Mouse (Mus musculus): ENCODE data around the gene Olfr1368. TPM values are rescaled to one million over a fixed set of nuclear protein-coding genes. Genes with fewer than 3 reads are reported as not detected.

Gene Olfr1368
- polyA plus RNA-seq, 1 experiment = not detected

- TF ChIP-seq CTCF (IDR thresholded peaks at IDR 0.05; ENCODE audit: control insufficient read depth, insufficient read depth, insufficient read length) (no peak), MAX (IDR thresholded peaks at IDR 0.05) (no peak), MYOG (IDR thresholded peaks at IDR 0.05; ENCODE audit: control insufficient read depth, extremely low read depth, insufficient read length) (no peak), CEBPB (IDR thresholded peaks at IDR 0.05; ENCODE audit: low read depth) (no peak), FOSL1 (IDR thresholded peaks at IDR 0.05; ENCODE audit: insufficient read depth, low read length, poor library complexity, severe bottlenecking) (no peak), USF1 (IDR thresholded peaks at IDR 0.05; ENCODE audit: low read depth) (no peak), MYOD1 (IDR thresholded peaks at IDR 0.05; ENCODE audit: control insufficient read depth, insufficient read length, low read depth) (no peak)
- Histone ChIP-seq H3K79me3 (ENCODE audit: low read depth) (peaks cover 15% of the 10 kb centered on the region), H3K79me2 (ENCODE audit: control insufficient read depth, insufficient read depth) (peaks cover 18% of the 10 kb centered on the region), H3K27me3 (ENCODE audit: control insufficient read depth, insufficient read depth, insufficient read length) (no peaks in the 10 kb centered on the region), H3ac (ENCODE audit: control insufficient read depth, insufficient read length, low read depth) (no peak overlapping the region), H3K4me3 (ENCODE audit: insufficient read depth, poor library complexity, severe bottlenecking) (no peak overlapping the region), H3K36me3 (ENCODE audit: control insufficient read depth, insufficient read depth) (peaks cover 2% of the 10 kb centered on the region)
Measured at GRCm38 (mm10) chr13:21176733-21177132, 31.1 kb upstream of the Olfr1368 start.

- no peak for TF ChIP-seq MAX (IDR thresholded peaks at IDR 0.05)
- TF ChIP-seq MYOD1 (IDR thresholded peaks at IDR 0.05; ENCODE audit: control insufficient read depth, insufficient read length, low read depth) = peak; percentile 62
- peak overlapping the region; percentile 54 for H3ac ChIP-seq (ENCODE audit: control insufficient read depth, insufficient read length, low read depth)
- H3K79me3 ChIP-seq (ENCODE audit: low read depth) = no peaks in the 10 kb centered on the region
- no peaks in the 10 kb centered on the region for H3K27me3 ChIP-seq (ENCODE audit: control insufficient read depth, insufficient read depth, insufficient read length)
- H3K79me2 ChIP-seq (ENCODE audit: control insufficient read depth, insufficient read depth) = no peaks in the 10 kb centered on the region
- no peaks in the 10 kb centered on the region for H3K36me3 ChIP-seq (ENCODE audit: control insufficient read depth, insufficient read depth)
- peak overlapping the region; percentile 7 for H3K4me3 ChIP-seq (ENCODE audit: insufficient read depth, poor library complexity, severe bottlenecking)
Measured at GRCm38 (mm10) chr13:21173072-21173471, 27.4 kb upstream of the Olfr1368 start.

GRCm38 (mm10) chr13:21172241-21173027 lies 26.8 kb upstream of the Olfr1368 start:
- no peaks in the 10 kb centered on the region for H3K27me3 ChIP-seq (ENCODE audit: control insufficient read depth, insufficient read depth, insufficient read length)

GRCm38 (mm10) chr13:21171600-21172150 lies 26.0 kb upstream of the Olfr1368 start:
- Histone ChIP-seq H3ac (ENCODE audit: control insufficient read depth, insufficient read length, low read depth) (peak overlapping the region; percentile 33), H3K4me3 (ENCODE audit: insufficient read depth, poor library complexity, severe bottlenecking) (peak overlapping the region; percentile 39), H3K79me2 (ENCODE audit: control insufficient read depth, insufficient read depth) (no peaks in the 10 kb centered on the region), H3K36me3 (ENCODE audit: control insufficient read depth, insufficient read depth) (no peaks in the 10 kb centered on the region), H3K27me3 (ENCODE audit: control insufficient read depth, insufficient read depth, insufficient read length) (no peaks in the 10 kb centered on the region), H3K79me3 (ENCODE audit: low read depth) (no peaks in the 10 kb centered on the region)
- TF ChIP-seq MAX (IDR thresholded peaks at IDR 0.05) (peak; percentile 90), USF1 (IDR thresholded peaks at IDR 0.05; ENCODE audit: low read depth) (peak; percentile 97), CTCF (IDR thresholded peaks at IDR 0.05; ENCODE audit: control insufficient read depth, insufficient read depth, insufficient read length) (no peak)

More at GRCm38 (mm10) chr13:21172241-21173027, 26.8 kb upstream of the Olfr1368 start:
- Histone ChIP-seq H3ac (ENCODE audit: control insufficient read depth, insufficient read length, low read depth) (no peak overlapping the region), H3K79me2 (ENCODE audit: control insufficient read depth, insufficient read depth) (no peaks in the 10 kb centered on the region), H3K4me3 (ENCODE audit: insufficient read depth, poor library complexity, severe bottlenecking) (peak overlapping the region; percentile 7), H3K79me3 (ENCODE audit: low read depth) (no peaks in the 10 kb centered on the region), H3K36me3 (ENCODE audit: control insufficient read depth, insufficient read depth) (no peaks in the 10 kb centered on the region)
- TF ChIP-seq USF1 (IDR thresholded peaks at IDR 0.05; ENCODE audit: low read depth) = no peak
- no peak for TF ChIP-seq MYOD1 (IDR thresholded peaks at IDR 0.05; ENCODE audit: control insufficient read depth, insufficient read length, low read depth)
- TF ChIP-seq FOSL1 (IDR thresholded peaks at IDR 0.05; ENCODE audit: insufficient read depth, low read length, poor library complexity, severe bottlenecking) = no peak
- TF ChIP-seq CTCF (IDR thresholded peaks at IDR 0.05; ENCODE audit: control insufficient read depth, insufficient read depth, insufficient read length) = no peak
- TF ChIP-seq MAX (IDR thresholded peaks at IDR 0.05) = no peak
- TF ChIP-seq CEBPB (IDR thresholded peaks at IDR 0.05; ENCODE audit: low read depth) = no peak
- TF ChIP-seq MYOG (IDR thresholded peaks at IDR 0.05; ENCODE audit: control insufficient read depth, extremely low read depth, insufficient read length) = no peak

- no peak for TF ChIP-seq USF1 (IDR thresholded peaks at IDR 0.05; ENCODE audit: low read depth)
- no peak for TF ChIP-seq CTCF (IDR thresholded peaks at IDR 0.05; ENCODE audit: control insufficient read depth, insufficient read depth, insufficient read length)
- H3K79me2 ChIP-seq (ENCODE audit: control insufficient read depth, insufficient read depth) = no peaks in the 10 kb centered on the region
- no peak overlapping the region for H3K4me3 ChIP-seq (ENCODE audit: insufficient read depth, poor library complexity, severe bottlenecking)
- no peaks in the 10 kb centered on the region for H3K79me3 ChIP-seq (ENCODE audit: low read depth)
- no peaks in the 10 kb centered on the region for H3K27me3 ChIP-seq (ENCODE audit: control insufficient read depth, insufficient read depth, insufficient read length)
- no peaks in the 10 kb centered on the region for H3K36me3 ChIP-seq (ENCODE audit: control insufficient read depth, insufficient read depth)
- H3ac ChIP-seq (ENCODE audit: control insufficient read depth, insufficient read length, low read depth) = peak overlapping the region; percentile 29
Measured at GRCm38 (mm10) chr13:21171156-21171530, 25.5 kb upstream of the Olfr1368 start.

DNA sequence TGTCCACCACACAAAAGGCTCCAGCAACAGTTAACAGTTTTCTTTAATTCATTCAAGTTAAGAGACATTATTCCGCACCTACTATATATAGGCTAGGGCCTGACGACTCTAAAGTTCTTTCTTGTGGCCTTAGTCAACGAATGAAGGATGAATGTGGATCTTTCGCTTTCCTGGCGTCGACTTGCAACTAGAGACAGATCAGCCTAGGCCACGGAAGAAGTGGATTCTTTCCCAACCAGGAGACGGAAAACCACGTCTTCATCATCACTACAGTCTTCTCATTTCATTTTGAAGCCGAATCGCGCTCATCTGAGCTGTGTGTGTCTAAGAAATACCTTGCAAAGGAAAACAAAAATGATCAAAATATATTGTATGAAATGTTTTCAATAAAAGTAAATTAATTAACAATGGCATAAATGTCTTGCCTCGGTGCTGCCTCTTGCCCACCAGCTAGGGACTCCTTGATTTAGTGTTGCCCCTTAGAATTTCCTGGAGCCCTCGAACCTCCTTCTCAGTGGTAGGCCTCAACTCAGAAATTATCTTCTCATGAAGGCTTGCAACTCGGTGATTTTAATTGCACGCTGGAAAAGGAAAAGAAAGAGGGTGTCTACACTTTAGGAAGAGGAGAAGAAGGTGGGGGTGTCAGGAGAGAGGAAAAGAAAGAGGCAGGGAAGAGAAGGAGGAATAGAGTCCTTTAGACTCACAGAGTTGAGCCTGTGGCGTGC lies 24.9 kb upstream of the Olfr1368 start:
- Histone ChIP-seq H3K4me3 (ENCODE audit: insufficient read depth, poor library complexity, severe bottlenecking) (no peak overlapping the region), H3K79me3 (ENCODE audit: low read depth) (no peaks in the 10 kb centered on the region)

More for the DNA sequence above, 24.9 kb upstream of the Olfr1368 start:
- Histone ChIP-seq H3K27me3 (ENCODE audit: control insufficient read depth, insufficient read depth, insufficient read length) (no peaks in the 10 kb centered on the region), H3ac (ENCODE audit: control insufficient read depth, insufficient read length, low read depth) (no peak overlapping the region), H3K79me2 (ENCODE audit: control insufficient read depth, insufficient read depth) (no peaks in the 10 kb centered on the region), H3K36me3 (ENCODE audit: control insufficient read depth, insufficient read depth) (no peaks in the 10 kb centered on the region)
- TF ChIP-seq FOSL1 (IDR thresholded peaks at IDR 0.05; ENCODE audit: insufficient read depth, low read length, poor library complexity, severe bottlenecking) (no peak), MYOD1 (IDR thresholded peaks at IDR 0.05; ENCODE audit: control insufficient read depth, insufficient read length, low read depth) (no peak), USF1 (IDR thresholded peaks at IDR 0.05; ENCODE audit: low read depth) (no peak), MYOG (IDR thresholded peaks at IDR 0.05; ENCODE audit: control insufficient read depth, extremely low read depth, insufficient read length) (no peak), CTCF (IDR thresholded peaks at IDR 0.05; ENCODE audit: control insufficient read depth, insufficient read depth, insufficient read length) (no peak)

Measured in C2C12 (cell line).